Mouse (Mus musculus) thymus, adult 2 months (tissue): ENCODE results near the gene Hs6st3.

Experiments
- CTCF ChIP-seq: fragments of 200-500 bp; IDR thresholded peaks from 2 replicates; pipeline ENCODE4 v1.5.1; 2012; ENCODE audit warnings: mild to moderate bottlenecking, control low read depth, low read length, moderate library complexity, borderline replicate concordance; ENCODE audit not compliant: control insufficient read depth, poor library complexity, insufficient read depth; ENCODE audit errors: extremely low read depth
- POLR2A ChIP-seq: fragments of 200-500 bp; IDR thresholded peaks from 2 replicates; pipeline ENCODE4 v1.6.1; 2012; ENCODE audit warnings: mild to moderate bottlenecking, low read length, control low read depth, moderate library complexity; ENCODE audit not compliant: control insufficient read depth, poor library complexity, insufficient read depth; ENCODE audit errors: extremely low read depth

GRCm38 (mm10) chr14:119127330-119127729 lies 10.8 kb upstream of the Hs6st3 start:
- no peak for TF ChIP-seq POLR2A
- TF ChIP-seq CTCF = no peak
